Mouse (Mus musculus): Measurements from ENCODE around the gene Olfr1308. TPM values are rescaled to one million over a fixed set of nuclear protein-coding genes. Genes with fewer than 3 reads are reported as not detected.

Olfr1308 gene
- not detected for total RNA-seq (2023)

DNA sequence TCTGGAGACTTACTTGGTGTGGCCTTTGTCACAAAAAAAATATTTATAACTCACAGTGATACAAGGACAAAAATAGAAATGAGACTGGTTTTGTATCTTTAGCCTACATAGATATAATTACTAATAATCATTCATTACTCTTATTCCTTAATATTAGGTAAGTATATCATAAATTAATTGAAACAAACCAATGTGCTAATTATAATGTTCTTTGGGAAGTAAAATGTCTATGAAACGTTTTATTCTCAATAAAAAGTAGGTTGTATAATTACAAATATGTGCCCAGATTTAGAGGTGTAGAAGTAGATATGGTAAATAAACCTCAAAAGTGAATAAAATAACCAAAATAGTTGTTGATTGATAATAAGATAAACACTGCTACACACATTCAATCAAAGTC lies at the start of gene Olfr1308:
TSS of gene Olfr1308 (minus strand) at position 101 of the 400 bp plus-strand sequence.

DNA sequence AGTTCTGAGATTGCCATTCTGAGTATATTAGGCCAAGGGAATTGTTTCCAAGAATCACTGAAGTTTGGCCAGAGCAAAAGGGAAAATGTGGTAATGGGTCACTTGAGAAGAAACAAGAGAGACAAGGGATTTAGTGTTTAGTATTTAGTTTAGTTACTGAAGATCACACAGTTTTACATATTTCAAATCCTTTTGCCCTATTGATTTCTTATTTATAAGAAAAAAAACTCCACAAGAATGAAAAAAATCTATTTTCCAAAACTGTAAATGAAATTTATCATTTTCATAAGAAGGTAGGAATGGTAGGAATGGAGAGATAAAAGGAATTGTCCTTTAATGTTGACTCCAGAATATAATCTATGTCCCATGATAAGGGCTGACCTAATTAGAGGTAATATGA lies 47.9 kb upstream of the Olfr1308 start, which contains the start of gene Olfr1310:
TSS of gene Olfr1310 (minus strand) at position 101 of the 400 bp plus-strand sequence.

GRCm38 (mm10) chr2:111990181-111990580 lies 25.4 kb upstream of the Olfr1308 start, which contains the start of gene Olfr1309:
Gene Olfr1309 (minus strand): TSS chr2:111990281.

DNA sequence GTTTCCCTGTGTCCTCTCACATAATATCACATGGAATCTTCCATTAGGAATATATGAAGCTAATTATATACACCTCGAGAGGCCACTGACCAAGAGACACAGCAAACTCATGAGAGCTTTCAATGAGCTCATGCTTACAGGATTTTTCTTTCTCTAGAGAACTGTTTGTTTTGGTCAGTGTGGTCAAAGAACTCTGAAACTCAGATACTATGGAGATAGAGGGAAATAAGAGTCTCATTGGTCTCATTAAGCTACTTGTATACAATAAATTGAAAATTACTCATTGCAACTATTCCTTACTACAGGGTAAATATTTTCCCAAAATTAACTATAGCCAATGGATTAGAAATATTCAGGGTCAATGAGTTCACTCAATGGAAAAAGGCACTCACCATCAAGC lies 15.4 kb downstream of the Olfr1308 start, which contains the start of gene Olfr1307:
TSS of gene Olfr1307 (minus strand) at position 101 of the 400 bp plus-strand sequence.

GRCm38 (mm10) chr2:111916171-111916570 lies 48.6 kb downstream of the Olfr1308 start, which contains the start of gene Olfr1306:
Gene Olfr1306 (minus strand): TSS chr2:111916271.

Other genes with a start within 250 kb of the Olfr1308 start
- gene Olfr1301, start 213.9 kb downstream of the Olfr1308 start, total RNA-seq (2023), result not detected
- gene Olfr1302, start 187.5 kb downstream of the Olfr1308 start, total RNA-seq (2023), result not detected
- gene Olfr1303, start 144.6 kb downstream of the Olfr1308 start, total RNA-seq (2023), result not detected
- gene Olfr1305, start 87.8 kb downstream of the Olfr1308 start, total RNA-seq (2023), result not detected
- not detected for gene Olfr1306, start 48.7 kb downstream of the Olfr1308 start, total RNA-seq (2023)
- under 1 TPM; 0.06 to 0.09 TPM for gene Olfr1307, start 15.5 kb downstream of the Olfr1308 start, total RNA-seq (2023)
- not detected for gene Olfr1309, start 25.3 kb upstream of the Olfr1308 start, total RNA-seq (2023)
- gene Olfr1310, start 47.8 kb upstream of the Olfr1308 start, total RNA-seq (2023), result not detected
- not detected for gene Olfr1311, start 59.5 kb upstream of the Olfr1308 start, total RNA-seq (2023)
- gene Olfr1312, start 85.3 kb upstream of the Olfr1308 start, total RNA-seq (2023), result not detected
- not detected for gene Olfr1313, start 112.9 kb upstream of the Olfr1308 start, total RNA-seq (2023)
- not detected for gene Olfr1314, start 131.8 kb upstream of the Olfr1308 start, total RNA-seq (2023)
- gene Olfr1315-ps1, start 150.5 kb upstream of the Olfr1308 start, total RNA-seq (2023), result not detected
- not detected for gene Olfr1316, start 170.0 kb upstream of the Olfr1308 start, total RNA-seq (2023)
- gene Olfr1317, start 175.4 kb upstream of the Olfr1308 start, total RNA-seq (2023), result not detected
- not detected for gene Olfr1318, start 189.3 kb upstream of the Olfr1308 start, total RNA-seq (2023)

All from B cell, adult 67 days (primary cell).